Mouse (Mus musculus) spleen, adult 2 months (tissue): ENCODE data around the gene Bcap31. TPM values are rescaled to one million over a fixed set of nuclear protein-coding genes. Genes with fewer than 3 reads are reported as not detected.

ENCODE experiments used
- DNase-seq, 2 experiments: peaks; one replicate each; pipeline versions ENCODE4 v3.0.0 to v3.0.0-alpha.2; 2012 to 2021; ENCODE audit warnings: low spot score in 2 of 2, low read depth in 1 of 2
- H3K27ac ChIP-seq: fragments of 200-500 bp; 2 replicates; pipeline ENCODE4 v1.5.1; 2012; ENCODE audit warnings: low read length, inconsistent platforms; ENCODE audit not compliant: insufficient read depth
- H3K27me3 ChIP-seq: fragments of 200-500 bp; 2 replicates; pipeline ENCODE4 v1.6.1; 2012; ENCODE audit warnings: mild to moderate bottlenecking, moderate library complexity, low read length, inconsistent platforms; ENCODE audit not compliant: control insufficient read depth, insufficient read depth
- H3K36me3 ChIP-seq: fragments of 200-500 bp; 2 replicates; pipeline ENCODE4 v1.6.1; 2012; ENCODE audit warnings: mild to moderate bottlenecking, low read length, inconsistent platforms; ENCODE audit not compliant: control insufficient read depth, insufficient read depth
- H3K4me1 ChIP-seq: fragments of 200-500 bp; 2 replicates; pipeline ENCODE4 v1.6.1; 2011; ENCODE audit warnings: inconsistent platforms; ENCODE audit not compliant: control insufficient read depth, insufficient read depth, insufficient read length
- H3K4me3 ChIP-seq: fragments of 200-500 bp; 2 replicates; pipeline ENCODE4 v1.5.1; 2011; ENCODE audit warnings: mild to moderate bottlenecking, inconsistent platforms; ENCODE audit not compliant: insufficient read depth, insufficient read length; ENCODE audit errors: extremely low read depth
- CTCF ChIP-seq: fragments of 200-500 bp; IDR thresholded peaks from 2 replicates; pipeline ENCODE4 v1.5.1; 2011; ENCODE audit warnings: mild to moderate bottlenecking, inconsistent platforms; ENCODE audit not compliant: insufficient read depth, insufficient read length, insufficient replicate concordance; ENCODE audit errors: extremely low read depth
- POLR2A ChIP-seq: fragments of 200-500 bp; IDR thresholded peaks from 2 replicates; pipeline ENCODE4 v1.6.1; 2011; ENCODE audit warnings: low read depth, low read length, inconsistent platforms
- WGBS: fragments of 180-500 bp; shearing (Covaris S2); methylation state at CpG from one replicate; pipeline ENCODE4 v1.1.7; 2018; 5-methylcytosine and 5-hydroxymethylcytosine counted together
- polyA plus RNA-seq: library from polyadenylated mRNA; depleted of rRNA; stranded (reverse); fragments of >200 nt; gene quantifications from 2 replicates; pipeline ENCODE4 v1.2.3, GENCODE M21; 2012; rRNA removed

Gene Bcap31
- polyA plus RNA-seq, 1 experiment: 23.9 TPM

DNA sequence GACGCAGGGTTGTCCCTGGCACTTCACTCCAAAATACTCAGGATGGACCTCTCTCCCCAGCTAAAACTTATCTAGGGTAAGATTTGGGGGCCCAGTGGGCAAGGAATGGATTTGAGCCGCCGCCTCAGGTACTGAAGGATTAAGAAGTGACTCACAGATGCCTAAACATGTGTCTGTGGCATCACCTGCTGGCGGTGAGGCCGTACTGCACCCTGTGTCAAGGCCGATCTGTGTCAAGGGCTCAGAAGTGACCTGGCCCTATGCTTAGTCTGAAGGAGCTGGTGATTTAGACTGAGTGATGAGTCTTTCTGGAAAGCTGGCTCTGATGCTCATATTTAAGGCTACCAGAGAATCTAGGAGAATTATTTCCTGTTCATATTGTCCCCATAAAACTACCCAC lies 61.8 kb downstream of the Bcap31 start:
- H3K27me3 ChIP-seq: no peaks in the 10 kb centered on the region
- H3K4me1 ChIP-seq: no peaks in the 10 kb centered on the region
- no peaks in the 10 kb centered on the region for H3K36me3 ChIP-seq
- 23% methylated on average over 6 of the region's 6 CpGs for WGBS
- no peak for TF ChIP-seq POLR2A
- peak; percentile 82 for TF ChIP-seq CTCF
- no peak overlapping the region for H3K27ac ChIP-seq
- no peak overlapping the region for H3K4me3 ChIP-seq
- DNase-seq: peak; percentile 21 to 67

DNA sequence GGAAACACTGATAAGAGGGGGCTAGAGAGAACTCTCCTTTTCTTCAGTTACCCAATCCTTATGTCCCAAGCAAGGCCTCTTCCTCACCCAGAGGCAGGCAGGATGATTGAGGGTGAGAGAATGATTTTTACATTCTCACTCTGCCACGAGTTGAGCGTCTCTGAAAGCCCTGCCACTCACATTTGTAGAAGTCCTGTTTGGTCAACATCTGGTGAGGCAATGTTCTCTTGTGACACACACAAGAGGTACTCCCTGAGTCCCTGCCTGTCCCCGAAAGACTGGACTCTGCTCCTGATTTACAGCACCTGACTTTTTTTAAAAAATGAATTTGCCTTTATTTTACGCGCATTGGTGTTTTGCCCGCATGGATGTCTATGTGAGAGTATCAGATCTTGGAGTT lies 62.6 kb downstream of the Bcap31 start:
- TF ChIP-seq CTCF (no peak), POLR2A (no peak)
- H3K36me3 ChIP-seq: no peaks in the 10 kb centered on the region
- H3K4me3 ChIP-seq: no peak overlapping the region
- no peaks in the 10 kb centered on the region for H3K4me1 ChIP-seq
- WGBS: 87% methylated on average over 6 of the region's 6 CpGs
- no peak for DNase-seq
- no peaks in the 10 kb centered on the region for H3K27me3 ChIP-seq
- H3K27ac ChIP-seq: no peak overlapping the region

DNA sequence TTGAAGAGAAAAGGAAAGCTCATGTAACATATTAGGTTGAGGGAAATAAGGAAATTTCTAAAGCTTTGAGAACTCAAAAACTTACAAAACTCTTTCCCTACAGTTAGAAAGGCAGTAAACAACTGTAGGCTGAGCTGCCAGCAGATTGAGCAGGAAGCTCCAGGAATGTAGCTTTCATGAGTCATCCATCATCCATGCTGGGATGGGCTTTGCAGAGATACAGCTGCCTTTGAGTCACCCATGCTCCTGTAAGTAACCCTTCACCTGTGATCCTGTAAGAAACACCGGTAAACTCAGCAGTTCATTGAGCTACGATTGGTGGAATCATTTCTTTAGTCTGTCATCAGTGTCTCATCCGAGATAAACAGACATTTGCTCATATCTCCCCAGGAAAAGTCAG lies 65.1 kb downstream of the Bcap31 start:
- no peak for DNase-seq
- Histone ChIP-seq H3K27ac (no peak overlapping the region), H3K36me3 (no peaks in the 10 kb centered on the region), H3K27me3 (no peaks in the 10 kb centered on the region), H3K4me3 (no peak overlapping the region), H3K4me1 (no peaks in the 10 kb centered on the region)
- no peak for TF ChIP-seq POLR2A
- TF ChIP-seq CTCF: no peak
- 78% methylated on average over 3 of the region's 3 CpGs for WGBS

- DNase-seq: no peak
- H3K4me3 ChIP-seq: no peak overlapping the region
- no peaks in the 10 kb centered on the region for H3K36me3 ChIP-seq
- H3K27ac ChIP-seq: no peak overlapping the region
- TF ChIP-seq POLR2A (no peak), CTCF (no peak)
- H3K4me1 ChIP-seq: no peaks in the 10 kb centered on the region
- H3K27me3 ChIP-seq: no peaks in the 10 kb centered on the region
- 68% methylated on average over 4 of the region's 4 CpGs for WGBS
Measured at GRCm38 (mm10) chrX:73645121-73645520, 70.9 kb downstream of the Bcap31 start.

GRCm38 (mm10) chrX:73639901-73640469 lies 76.0 kb downstream of the Bcap31 start:
- Histone ChIP-seq H3K27me3 (peaks cover 4% of the 10 kb centered on the region), H3K27ac (no peak overlapping the region), H3K4me1 (no peaks in the 10 kb centered on the region), H3K36me3 (no peaks in the 10 kb centered on the region), H3K4me3 (no peak overlapping the region)
- TF ChIP-seq CTCF: no peak
- WGBS: 29% methylated on average over 41 of the region's 41 CpGs
- DNase-seq: no peak

DNA sequence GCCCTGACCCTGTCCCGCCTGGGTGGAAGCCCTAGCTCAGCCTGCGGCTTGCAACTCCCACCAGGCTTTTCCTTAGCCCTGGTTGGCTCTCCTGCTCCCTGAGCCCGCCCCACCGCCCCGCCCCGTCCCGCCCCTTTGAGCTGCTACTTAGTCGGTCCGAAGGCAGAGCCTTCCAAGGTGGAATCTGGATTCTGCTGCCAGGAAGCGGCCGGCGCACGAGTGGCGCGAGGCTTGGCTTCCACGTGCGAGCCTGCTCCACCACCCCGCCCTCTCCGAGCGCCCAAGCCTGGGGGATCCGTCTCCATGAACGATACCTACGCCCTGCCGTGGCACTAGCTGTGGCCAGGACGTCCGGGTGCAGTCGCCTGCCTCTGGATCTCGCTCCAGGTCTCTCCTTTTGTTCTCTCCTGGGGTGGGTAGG lies 76.7 kb downstream of the Bcap31 start, which contains the start of gene Dusp9:
Gene Dusp9, plus strand, starts transcription at position 165 of the 421 bp plus-strand sequence.
- Histone ChIP-seq H3K36me3 (no peaks in the 10 kb centered on the region), H3K27ac (no peak within 1 kb of the TSS), H3K4me1 (no peaks in the 10 kb centered on the region), H3K27me3 (peaks cover 4% of the 10 kb centered on the region), H3K4me3 (peak within 1 kb of the TSS; percentile 44; the same call in 1 of the 2 replicates)
- no peak for TF ChIP-seq POLR2A
- no peak for TF ChIP-seq CTCF
- 18% methylated on average over 28 of the region's 28 CpGs for WGBS
- DNase-seq: no peak

DNA sequence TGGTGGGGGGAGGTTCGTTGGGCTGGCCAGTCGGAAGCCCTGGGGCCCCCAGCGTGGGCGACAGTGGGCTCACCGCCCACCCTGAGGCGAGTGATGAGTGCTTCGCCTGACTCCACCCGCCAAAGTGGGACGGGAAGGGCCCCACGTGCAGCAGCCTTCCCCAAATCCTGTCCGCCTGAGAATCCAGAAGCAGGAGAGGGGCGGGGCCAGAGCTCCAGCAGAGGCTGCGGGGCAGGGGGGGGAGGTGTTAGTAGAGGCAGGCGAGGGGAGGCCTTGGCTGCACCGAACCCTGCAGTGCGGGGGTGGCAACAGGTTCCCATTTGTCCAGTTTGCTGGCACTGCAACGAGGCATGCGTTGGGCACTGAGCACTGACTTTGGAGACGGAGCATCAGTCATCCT lies 78.6 kb downstream of the Bcap31 start:
- DNase-seq: no peak
- Histone ChIP-seq H3K4me3 (no peak overlapping the region), H3K4me1 (no peaks in the 10 kb centered on the region), H3K36me3 (no peaks in the 10 kb centered on the region), H3K27ac (no peak overlapping the region), H3K27me3 (peaks cover 4% of the 10 kb centered on the region)
- TF ChIP-seq CTCF: no peak
- no peak for TF ChIP-seq POLR2A
- WGBS: 23% methylated on average over 19 of the region's 19 CpGs

Other genes with a start within 250 kb of the Bcap31 start
- gene Bgn, start 232.6 kb downstream of the Bcap31 start, polyA plus RNA-seq: 280 and 317 TPM in 2 replicates
- gene Atp2b3, start 213.1 kb downstream of the Bcap31 start, polyA plus RNA-seq: not detected in 2 replicates
- 0.87 and 1.4 TPM in 2 replicates for gene Dusp9, start 76.8 kb downstream of the Bcap31 start, polyA plus RNA-seq
- gene Pnck, start 56.1 kb downstream of the Bcap31 start, polyA plus RNA-seq: 2.8 and 3.2 TPM in 2 replicates
- 4.5 and 5.5 TPM in 2 replicates for gene Slc6a8, start 43.0 kb downstream of the Bcap31 start, polyA plus RNA-seq
- 45.8 and 51.7 TPM in 2 replicates for gene Abcd1, start 422 bp upstream of the Bcap31 start, polyA plus RNA-seq
- gene Plxnb3, start 40.9 kb upstream of the Bcap31 start, polyA plus RNA-seq: 0.62 and 1.2 TPM in 2 replicates
- gene Srpk3, start 58.2 kb upstream of the Bcap31 start, polyA plus RNA-seq: 109 and 119 TPM in 2 replicates
- 170 TPM in 2 replicates for gene Idh3g, start 70.7 kb upstream of the Bcap31 start, polyA plus RNA-seq
- gene Ssr4, start 70.9 kb upstream of the Bcap31 start, polyA plus RNA-seq: 138 and 141 TPM in 2 replicates
- gene Pdzd4, start 108.8 kb upstream of the Bcap31 start, polyA plus RNA-seq: 2.4 TPM in 2 replicates
- 0.05 and 0.07 TPM in 2 replicates for gene Avpr2, start 175.9 kb upstream of the Bcap31 start, polyA plus RNA-seq
- 4.4 and 5.5 TPM in 2 replicates for gene L1cam, start 179.9 kb upstream of the Bcap31 start, polyA plus RNA-seq
- gene Arhgap4, start 205.7 kb upstream of the Bcap31 start, polyA plus RNA-seq: 289 and 344 TPM in 2 replicates
- 36.8 and 42.8 TPM in 2 replicates for gene Naa10, start 205.8 kb upstream of the Bcap31 start, polyA plus RNA-seq
- 13.3 and 17.9 TPM in 2 replicates for gene Renbp, start 214.7 kb upstream of the Bcap31 start, polyA plus RNA-seq